Mouse (Mus musculus) testis, adult 2 months (tissue): ENCODE measurements around the gene Arhgef28.

Experiments
- CTCF ChIP-seq: fragments of 200-500 bp; IDR thresholded peaks from 2 replicates; pipeline ENCODE4 v1.5.1; 2012; ENCODE audit warnings: low read depth, mild to moderate bottlenecking, inconsistent platforms, low read length, moderate library complexity; ENCODE audit not compliant: control insufficient read depth, insufficient read depth, insufficient replicate concordance
- POLR2A ChIP-seq: fragments of 200-500 bp; IDR thresholded peaks from 2 replicates; pipeline ENCODE4 v1.6.1; 2012; ENCODE audit warnings: low read depth, mild to moderate bottlenecking, inconsistent platforms, low read length, moderate library complexity; ENCODE audit not compliant: control insufficient read depth

GRCm38 (mm10) chr13:98112812-98113503 lies 93.3 kb downstream of the Arhgef28 start:
- TF ChIP-seq POLR2A: no peak
- TF ChIP-seq CTCF: no peak
